Mouse (Mus musculus): ENCODE measurements around the gene Adat3.

DNA sequence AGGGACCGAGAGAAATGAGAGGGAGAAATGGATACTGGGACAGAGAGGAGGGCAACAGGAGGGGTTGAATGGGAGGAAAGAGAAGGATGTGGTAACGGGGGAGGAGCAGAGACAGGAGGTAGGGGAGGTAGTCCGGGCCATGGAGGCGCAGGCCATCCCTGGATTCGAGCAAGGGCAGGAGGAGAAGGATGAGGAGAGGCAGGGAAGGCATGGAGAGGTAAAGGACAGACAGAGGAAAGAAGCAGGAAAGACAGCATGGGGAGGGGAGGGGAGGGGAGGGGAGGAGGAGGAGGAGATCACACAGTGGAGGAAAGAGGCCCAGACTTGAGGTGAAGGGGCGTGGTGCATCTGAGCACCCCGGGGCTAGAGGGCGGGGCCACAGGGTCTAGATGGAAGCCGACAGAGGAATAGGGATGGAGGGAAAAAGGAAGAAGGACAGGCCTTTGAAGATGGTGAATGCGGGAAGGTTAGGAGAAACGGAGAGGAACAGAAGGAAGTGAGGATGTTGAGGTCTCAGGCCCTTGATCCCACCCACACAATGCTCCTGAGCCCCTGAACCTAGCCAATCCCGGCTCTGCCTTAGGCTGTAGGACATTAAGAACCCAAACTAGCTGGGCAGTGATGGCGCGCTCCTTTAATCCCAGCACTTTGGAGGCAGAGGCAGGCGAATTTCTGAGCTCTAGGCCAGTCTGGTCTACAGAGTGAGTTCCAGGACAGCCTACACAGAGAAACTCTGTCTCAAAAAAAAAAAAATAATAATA lies 54.4 kb downstream of the Adat3 start, which contains the start of gene Btbd2:
- no peak for TF ChIP-seq CTCF (IDR thresholded peaks at IDR 0.05; ENCODE audit: low read depth)
- TF ChIP-seq EP300 (IDR thresholded peaks at IDR 0.05; ENCODE audit: low read depth) = no peak

Measured in liver, postnatal 0 days (tissue).